Mouse (Mus musculus): ENCODE results near the gene Col2a1. TPM values are rescaled to one million over a fixed set of nuclear protein-coding genes. Genes with fewer than 3 reads are reported as not detected.

The Col2a1 gene
- polyA plus RNA-seq (2017; shearing (Covaris generic)) = under 1 TPM in 1 of 2 experiments, not detected in 1; 0.25 TPM

DNA sequence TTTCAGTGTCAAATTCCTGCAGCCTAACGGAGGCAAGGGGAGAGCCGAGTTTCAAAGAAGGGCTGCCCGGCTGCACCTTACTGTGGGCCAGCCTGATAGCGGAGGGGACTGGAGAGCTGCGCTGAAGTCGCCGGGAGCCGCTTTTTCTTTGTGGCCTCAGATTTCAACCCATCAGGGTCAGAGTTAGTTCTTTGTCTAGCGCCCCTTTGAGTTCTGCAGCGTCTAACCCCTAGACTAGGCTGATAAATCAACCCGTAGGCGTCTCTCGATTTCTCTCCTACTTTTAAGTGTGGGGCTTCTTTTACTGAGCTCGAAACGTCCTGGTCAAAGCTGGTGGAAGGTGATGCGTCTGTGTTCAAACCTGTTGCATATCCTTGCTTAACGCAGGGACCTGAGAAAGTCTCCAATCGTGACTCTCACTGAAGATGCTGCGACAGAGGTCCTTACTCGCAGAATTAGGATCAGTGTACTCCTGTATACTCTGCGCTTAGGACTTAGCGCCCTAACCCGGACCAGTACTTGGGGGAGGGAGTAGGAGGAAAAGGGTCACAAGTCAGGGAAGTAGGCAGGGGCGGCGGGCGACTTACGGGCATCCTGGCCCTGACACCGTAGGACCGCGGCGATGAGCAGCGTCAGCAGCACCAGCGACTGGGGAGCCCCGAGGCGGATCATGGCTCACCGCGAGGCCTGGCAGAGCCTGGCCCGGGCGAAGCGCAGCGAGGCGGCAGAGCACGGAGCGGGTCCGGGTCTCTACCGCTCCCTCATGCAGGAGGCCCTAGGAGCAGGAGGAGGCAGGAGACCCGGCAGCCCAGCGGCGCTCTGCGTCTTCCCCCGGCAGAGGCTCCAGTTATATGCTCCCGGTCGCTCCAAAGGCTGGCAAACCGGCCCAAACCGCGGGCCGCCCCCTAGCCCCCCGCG lies at the start of gene Col2a1:
Gene Col2a1, minus strand, starts transcription at position 874 of the 918 bp plus-strand sequence.
- ATAC-seq = no peak

DNA sequence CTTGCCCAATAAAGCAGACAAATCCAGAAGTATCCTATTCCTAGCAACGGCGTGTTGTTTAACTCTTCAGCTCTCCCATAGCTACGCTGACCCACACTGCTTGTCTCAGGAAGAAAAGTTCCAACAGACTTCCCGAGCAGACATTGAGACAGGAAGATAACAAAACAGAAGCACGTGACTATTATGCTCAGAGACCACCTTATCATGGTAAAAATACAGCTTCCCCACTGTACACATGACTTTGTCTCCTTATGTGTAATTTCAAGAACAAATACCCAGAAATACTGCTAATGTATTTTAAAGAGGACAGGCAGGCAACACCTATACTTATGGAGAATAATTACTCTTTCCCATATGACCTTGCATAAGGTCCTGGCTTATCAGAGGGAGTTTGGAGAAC lies 47.2 kb upstream of the Col2a1 start:
- no peak for ATAC-seq

DNA sequence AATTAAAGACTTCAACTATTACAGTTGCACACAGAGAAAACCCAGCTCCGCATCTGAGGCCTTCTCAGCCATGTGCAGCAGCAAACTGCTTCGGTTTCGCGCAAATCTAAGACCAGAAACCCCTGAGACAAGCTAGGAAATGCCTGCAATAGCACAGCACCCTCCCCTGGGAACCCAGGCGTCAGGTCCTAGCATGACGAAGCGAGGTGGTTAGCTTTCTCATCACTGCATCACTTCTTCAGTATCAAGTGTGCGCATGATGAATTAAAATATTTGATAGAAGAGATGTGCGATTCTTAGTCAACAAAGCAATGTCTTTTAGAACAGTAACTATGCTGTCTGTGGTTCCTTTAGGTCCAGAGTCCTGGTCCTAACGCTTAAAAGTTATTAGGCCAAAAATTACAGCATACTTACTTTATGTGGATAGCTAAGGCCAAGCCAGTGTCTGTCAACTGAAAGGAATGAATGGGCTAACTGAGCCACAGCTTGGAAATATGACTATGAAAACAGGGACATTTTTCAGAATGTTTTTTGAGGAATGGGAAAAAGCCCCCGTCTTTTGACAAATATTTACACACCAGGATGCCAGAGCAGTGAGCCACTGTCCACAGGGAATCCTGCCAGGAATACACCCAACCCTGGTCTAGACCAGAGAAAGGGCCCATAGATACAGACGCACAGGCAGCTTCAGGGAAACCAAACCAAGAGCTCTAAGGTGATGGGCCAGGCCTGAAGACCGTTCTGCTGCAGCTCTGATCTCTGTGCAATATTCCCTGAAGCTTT lies 44.6 kb upstream of the Col2a1 start:
- ATAC-seq = no peak

DNA sequence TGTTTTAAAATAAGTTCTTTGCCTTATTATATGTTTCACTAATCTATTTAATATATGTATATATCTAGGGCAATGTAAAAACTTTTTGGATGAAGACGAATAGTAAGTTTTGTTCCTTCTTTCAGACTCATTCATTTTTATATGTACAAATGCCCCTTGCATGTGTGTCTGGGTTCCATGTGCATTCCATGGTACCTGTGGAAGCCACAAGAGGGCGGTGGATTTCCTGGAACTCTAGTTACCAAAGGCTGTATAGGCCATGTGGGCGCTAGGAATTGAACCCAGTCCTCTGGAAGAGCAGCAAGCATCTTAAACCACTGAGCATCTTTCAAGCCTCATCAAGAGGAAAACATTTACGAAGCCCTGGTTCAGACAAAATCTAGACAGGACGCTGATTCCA lies 39.9 kb upstream of the Col2a1 start:
- ATAC-seq = no peak

DNA sequence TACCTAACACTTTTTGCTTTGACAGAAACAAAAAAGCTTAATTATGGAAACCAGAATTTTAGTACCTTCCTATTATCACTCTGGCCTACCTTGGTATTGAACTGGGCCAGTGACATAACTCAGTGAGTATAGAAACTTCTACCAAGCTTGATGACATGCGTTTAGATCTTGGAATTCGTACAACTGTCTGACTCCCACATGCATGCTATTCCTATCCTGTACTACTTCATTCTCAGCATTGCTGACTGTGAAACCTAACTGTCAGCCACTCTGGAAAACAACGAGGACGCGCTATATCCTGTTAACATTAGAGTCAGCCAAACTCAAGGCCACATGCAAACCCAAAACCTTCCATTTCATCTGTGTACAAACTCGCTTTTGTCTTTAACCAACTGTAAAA lies 39.5 kb upstream of the Col2a1 start:
- ATAC-seq = no peak

DNA sequence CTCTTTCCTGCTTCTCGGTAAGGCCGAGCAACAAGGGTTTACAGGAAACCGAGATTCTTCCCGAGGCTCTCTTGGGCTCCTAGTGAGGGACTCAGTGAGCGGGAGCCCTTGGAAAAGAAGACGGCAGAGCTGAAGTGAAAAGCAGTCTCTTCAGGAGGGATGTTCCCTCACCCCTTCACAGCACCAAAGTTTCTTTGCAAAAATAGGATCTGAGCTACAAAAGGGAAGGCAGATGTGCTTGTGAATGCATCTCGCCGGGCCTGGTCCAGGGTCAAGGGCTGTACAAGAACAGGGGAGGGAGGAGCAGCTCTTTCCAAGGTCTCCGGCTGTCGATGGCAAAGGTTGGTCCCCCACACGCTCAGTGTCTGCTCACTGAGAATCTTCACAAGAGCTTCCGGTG lies 38.0 kb upstream of the Col2a1 start:
- no peak for ATAC-seq

DNA sequence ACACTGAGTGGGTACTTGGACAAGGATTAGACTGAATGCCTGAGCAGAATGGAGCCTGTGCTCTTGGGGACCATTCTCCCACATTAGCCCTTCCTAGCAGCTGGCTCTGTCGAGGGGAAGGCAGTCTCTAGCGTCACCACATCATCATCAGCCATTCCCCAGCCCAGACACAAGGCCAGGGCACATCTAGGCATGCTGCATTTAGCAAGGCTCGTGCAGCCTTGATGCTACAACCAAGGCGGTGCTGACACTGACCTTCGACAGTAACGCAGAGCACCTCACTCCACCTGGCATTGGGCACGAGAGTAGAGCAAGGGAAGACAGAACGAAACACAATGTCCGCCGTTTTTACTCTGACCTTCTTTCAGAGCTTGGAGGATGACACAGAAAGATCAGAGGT lies 35.2 kb upstream of the Col2a1 start:
- no peak for ATAC-seq

DNA sequence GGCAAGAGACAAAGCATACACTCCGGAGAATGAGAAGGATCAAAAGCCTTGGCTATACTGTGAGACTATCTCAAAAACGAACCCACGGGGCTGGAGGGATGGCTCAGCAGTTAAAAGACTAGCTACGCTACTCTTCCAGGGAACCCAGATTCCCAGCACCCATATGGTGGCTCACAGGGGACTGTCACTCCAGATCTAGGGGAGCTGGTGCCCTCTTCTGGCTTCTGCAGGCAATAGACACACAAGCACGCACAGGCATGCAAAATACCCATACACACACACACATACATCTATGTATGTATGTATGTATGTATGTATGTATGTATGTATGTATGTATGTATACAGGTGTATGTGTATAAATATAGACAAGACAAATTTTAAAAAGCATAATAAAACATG lies 32.1 kb upstream of the Col2a1 start:
- no peak for ATAC-seq

DNA sequence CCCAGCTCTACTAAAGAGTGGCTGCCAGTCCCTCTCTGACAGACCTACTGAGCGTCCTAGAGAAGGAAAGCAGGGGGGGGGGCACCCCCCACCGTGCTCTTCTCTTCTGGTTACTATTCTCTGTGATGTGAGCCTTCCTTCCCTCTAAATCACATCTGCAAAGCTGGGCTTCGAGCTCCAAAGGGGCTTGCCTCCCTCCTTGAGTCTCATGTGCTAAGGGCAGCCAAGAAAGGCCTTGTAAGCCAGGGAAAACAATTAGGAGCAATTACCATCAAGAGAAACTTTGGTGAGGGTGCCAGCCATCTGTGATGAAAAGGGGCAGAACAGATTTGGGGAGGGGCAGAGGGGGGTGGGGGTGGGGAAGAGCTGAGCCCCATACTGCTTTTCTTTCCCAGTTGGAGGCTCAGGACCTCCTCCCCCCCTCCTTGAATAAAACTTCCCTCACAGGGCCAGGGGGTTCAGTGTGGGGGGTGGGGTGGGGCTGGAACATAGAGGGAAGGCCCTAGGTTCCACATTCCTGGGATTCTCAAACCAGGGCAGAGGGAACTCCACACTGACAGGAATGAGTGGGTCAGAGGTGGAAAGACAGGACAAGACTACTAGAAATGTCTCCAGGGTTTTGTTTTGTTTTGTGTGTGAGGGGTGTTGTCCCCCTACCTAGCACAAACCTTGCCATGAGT lies 30.7 kb upstream of the Col2a1 start:
- ATAC-seq = no peak

DNA sequence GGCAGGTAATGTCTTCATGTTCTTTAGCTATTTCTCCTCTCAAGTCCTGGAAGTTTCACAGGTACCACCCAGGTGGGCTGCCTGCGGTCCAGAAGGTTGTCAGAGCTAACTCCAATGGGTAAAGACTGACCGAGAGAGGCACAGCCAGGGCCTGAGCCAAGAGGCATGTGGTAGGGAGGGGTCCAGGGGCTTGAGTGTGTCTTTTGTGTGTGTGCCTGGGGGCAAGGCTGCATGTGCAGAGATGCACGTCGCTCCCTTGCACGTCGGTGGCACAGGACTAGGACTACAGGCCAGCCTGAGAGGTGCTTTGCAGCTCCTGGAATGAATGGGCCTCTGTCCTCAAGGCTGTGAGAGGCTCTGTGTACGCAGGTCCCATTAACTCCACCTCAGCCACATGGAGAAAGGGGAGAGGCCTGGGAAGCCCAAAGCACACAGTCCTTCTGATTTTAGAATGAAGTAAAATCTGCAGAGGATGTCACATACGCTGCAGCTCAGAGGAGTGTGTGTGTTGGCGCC lies 28.8 kb upstream of the Col2a1 start:
- ATAC-seq = no peak

DNA sequence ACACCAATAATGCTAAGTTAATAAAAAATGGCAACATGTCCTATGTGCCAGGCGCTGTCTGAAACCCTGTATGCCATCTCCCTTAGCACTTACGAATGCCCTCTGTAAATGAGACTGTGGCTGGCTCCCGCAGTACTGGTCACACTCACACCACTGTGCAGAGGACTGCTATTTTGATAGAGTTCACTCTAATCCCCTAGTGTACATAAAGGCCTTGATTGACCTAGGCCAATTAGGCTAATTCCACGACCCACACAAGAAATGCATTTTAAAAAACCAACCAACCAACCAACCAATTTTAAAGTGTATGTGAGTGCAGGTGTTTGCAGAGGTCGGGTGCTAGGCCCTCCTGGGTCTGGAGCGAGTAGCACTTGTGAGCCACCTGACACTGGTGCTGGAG lies 25.3 kb upstream of the Col2a1 start:
- no peak for ATAC-seq

DNA sequence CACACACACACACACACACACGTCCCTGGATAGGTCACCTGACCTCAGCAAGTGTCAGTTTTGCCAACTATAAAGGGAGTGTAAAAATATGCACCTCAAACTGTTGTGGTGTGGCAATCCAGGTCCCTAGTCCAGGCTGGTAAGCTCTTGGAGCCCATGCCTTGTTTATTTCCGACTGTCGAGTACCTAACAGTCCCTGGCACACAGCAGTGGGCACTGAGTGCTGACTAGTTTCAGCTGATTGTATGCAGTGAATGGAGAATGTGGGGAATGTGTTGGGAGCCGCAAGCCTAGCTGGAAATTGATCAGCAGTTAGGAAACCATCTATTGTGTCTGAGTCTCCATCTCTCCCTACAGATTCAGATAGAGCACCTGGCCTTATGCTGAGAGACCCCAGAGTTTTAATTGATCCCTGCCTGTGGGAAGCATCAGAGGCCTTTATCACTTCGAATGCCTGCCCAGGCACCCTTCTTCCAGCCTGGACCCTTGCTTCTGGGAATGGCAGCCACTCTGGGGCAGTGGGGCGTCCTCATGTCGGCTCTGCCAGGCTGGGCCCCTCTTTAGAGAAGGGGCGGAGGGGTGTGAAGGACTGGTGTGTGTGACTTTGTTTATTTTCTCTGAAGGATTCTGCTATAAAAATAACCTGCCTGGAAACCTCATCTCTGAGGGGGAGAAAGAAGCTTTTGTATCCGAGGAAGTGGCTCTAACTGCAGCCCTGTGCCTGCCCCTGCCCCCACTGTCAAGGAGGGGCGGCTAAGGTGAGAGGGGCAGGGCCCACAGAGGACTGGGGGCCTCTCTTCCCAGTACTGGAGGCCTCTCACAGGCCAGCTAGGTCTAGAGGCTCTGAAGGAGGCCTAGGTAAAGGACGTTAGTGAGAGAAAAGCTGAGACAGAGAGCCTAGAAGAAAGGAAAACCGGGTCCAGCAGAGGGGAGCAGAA lies 22.7 kb upstream of the Col2a1 start:
- no peak for ATAC-seq

DNA sequence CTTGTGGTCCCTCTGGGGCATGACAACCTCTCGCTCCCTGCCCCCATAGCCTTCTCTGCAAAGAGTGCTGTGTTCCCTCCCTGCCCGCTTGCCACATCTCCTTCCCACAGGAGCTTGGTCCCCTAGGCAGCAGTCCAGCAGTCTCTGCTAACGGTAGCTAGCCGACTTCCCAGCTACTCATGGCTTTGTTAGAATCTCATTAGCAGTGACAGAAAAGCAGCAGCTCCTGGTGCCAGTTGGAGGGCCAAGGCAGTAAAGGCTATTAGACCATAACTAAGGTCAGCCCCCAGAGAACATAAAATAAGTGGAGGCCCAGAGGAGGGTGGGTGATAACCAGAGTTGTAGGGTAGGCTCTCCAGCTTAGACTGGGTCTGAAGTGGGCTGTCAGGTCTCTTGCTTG lies 21.1 kb upstream of the Col2a1 start:
- no peak for ATAC-seq

DNA sequence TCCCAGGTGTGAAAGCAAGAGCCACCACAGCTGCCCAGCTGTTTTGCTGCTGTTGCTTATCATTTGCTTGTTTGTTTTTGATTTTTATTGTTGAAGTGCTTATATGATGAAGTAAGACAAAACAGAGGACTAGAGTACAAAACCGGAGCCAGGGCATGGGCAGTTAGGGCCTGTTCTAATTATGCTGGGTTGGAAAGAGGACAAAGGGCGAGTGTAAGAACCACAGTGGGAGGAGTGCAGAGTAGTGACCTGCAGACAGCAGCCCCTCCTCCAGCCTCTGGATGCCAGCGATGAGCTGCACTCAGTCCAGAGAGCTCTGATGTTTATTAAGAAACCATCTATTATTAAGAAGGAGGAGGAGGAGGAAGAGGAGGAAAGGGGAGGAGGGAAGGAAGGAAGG lies 18.6 kb upstream of the Col2a1 start:
- no peak for ATAC-seq

DNA sequence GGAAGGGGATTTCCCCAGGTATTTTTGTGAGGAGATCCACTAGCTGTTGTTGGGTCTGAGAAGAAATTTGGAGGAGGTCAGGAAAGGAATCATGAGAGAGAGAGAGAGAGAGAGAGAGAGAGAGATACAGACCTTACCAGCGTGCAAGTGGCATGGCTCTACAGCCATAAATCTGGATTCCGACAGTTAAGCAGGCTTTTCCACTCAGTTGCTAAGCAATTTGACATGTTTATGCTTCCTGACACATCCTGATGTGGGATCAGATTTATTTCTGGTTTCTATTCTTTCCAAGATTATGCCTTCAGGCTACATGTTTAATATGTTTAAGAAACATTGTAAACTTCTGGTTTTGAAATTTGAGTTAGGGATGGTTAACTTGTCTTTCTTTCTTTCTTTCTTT lies 17.4 kb upstream of the Col2a1 start:
- no peak for ATAC-seq

DNA sequence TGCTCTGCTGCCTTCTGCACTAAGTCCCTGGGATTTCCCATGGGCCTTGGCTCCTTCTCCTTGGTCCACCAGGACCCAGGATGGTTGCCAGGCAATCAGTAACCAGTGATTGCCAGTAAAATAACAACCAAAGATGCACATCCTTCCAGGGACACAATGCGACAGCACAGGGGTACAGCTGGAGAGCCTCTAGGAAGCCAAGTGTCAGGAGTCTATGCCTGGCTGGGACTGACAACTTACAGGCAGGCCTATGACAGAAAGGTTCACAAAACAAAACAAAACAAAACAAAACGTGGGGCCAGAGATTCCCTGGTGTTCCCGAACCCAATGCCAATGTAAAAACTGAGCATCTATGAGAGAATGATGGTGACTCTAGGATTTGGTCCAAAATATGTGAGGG lies 14.6 kb upstream of the Col2a1 start:
- no peak for ATAC-seq

DNA sequence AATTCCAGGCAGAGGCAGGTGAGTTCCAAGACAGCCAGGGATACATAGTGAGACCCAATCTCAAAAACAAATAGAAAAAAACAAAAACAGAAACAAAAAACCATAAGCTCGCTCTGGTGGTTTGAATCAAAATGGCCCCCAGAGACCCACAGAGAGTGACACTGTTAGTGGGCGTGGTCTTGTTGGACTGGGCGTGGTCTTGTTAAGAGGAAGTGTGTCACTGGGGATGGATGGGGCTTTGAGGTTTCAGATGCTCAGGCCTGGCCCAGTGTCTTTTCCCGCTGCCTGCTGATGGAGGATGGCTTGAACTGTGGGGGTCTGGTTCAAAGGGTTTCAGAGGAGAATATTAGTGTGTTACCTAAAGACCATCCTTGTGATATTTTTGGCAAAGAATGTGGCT lies 13.4 kb upstream of the Col2a1 start:
- no peak for ATAC-seq

DNA sequence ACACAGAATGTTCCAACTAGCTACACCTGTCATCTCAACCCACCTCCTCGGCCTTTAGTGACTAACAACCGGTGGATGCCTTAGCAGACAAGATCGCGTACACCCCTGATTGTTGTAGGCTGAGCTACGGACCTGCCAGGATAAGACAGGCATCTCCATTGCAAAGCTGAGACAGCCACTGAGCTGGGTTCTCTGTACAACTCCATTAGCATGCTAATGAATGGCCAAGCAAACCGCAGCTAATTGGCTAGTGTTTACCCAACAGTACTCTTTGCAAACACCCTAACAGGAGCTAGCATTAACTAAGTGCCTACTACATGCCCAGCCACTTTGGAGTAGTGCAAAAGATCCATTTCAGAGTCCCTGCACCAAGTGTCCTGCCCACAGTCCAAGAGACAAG lies 8.3 kb upstream of the Col2a1 start:
- no peak for ATAC-seq

DNA sequence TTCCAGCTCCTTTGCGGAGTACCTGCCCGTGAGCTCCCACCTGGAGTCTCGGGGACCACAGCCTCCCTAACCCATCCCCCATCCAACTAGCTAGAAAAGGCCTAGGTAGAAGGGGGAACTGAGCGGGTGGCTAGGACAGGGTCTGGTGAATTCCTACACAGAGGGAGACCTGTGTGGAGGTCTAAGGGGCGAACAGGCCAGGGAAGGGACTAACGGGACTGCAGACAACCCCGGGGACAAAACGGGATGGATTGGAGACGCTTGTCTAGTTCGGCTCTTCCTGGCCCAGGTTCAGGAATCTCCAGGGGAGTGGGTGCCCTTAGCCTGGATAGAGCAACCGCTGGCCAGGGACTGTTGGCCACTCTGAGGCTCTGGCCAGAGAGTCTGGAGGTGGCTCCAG lies 686 bp upstream of the Col2a1 start:
- no peak for ATAC-seq

DNA sequence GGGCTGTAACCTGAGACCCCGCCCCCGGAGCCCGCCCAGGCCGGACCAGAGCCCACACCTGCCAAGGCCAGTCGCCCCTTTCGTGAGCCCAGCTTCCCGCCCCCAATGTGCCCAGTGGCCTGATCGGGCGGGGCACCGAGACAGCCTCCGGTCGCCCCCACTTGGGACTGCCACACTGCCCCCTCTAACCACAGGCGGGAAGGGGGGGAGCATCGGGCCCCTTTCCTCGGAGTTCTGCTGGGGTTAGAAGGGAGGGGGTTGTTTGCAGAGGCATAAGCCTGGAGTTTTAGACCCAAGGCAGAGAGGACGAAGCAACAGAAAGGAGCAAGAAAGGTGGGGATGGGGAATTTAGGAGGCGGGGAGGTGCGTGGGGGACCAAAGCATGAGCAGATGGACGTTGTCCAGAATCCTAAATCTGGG lies 255 bp upstream of the Col2a1 start:
- no peak for ATAC-seq

DNA sequence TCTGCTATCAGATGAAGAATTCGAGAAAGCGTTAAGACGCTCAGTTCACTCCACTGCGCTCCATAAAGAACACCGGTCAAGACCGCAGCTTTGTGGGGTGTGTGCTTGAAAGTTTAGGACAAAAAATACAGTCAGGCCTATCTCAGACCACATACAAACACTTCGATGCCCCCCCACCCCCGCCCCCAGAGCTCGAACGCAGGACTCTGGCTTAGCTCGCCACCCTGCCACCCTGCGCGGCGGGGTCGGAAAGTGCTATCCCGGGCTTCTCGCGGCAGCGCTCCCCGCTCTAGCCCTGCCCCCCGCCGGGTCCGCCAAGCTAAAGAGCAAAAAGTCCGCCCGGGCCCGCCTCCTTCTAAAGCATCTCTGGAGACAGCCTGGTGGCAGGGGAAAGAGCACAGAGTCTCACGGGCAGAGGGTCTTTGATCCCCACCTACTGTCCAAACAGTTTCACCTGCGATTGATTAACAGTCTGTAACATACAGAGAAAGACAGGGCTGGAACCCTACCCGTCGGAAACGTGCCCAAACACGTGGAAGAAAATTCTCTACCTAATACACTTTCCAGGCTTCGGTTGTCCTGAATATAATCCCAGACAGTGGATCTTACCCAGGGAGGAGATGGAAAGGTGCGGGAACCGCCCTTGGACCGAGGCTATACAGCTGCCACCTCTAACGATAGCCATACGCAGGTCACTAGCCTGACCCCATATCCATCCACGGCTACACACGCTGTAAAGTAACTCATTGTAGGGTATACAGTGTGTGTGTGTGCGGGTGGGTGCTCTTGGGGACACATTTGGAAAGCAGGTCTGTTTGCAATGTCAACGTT lies 1.3 kb downstream of the Col2a1 start:
- ATAC-seq = no peak

Measured in activated CD4-positive, CD25-positive, alpha-beta regulatory T cell, adult 4 months (primary cell).